Mouse (Mus musculus): Measurements from ENCODE around the gene Krt36. TPM values are rescaled to one million over a fixed set of nuclear protein-coding genes. Genes with fewer than 3 reads are reported as not detected.

The Krt36 gene
- total RNA-seq (2014; rRNA removed) (0.44 TPM in 1 of 2 replicates, not detected in the other), polyA plus RNA-seq (2015; fragmentation: Nextera tagmentation; extraction: Ambion mirVana) (not detected in 2 replicates)

GRCm38 (mm10) chr11:100105576-100106122 lies at the start of gene Krt36:
Krt36 (minus strand) TSS chr11:100105626.
- Histone ChIP-seq H3K4me2 (ENCODE audit: low read depth, low read length, poor library complexity, severe bottlenecking) (no peak within 1 kb of the TSS), H3K9me3 (ENCODE audit: low read length) (no peaks in the 10 kb centered on the region), H3K4me1 (ENCODE audit: insufficient read depth, low read length) (no peaks in the 10 kb centered on the region), H3K27me3 (ENCODE audit: insufficient read depth, low read length) (no peaks in the 10 kb centered on the region), H3K4me3 (ENCODE audit: low read depth, low read length) (no peak within 1 kb of the TSS), H3K27ac (ENCODE audit: low read depth, low read length) (no peak within 1 kb of the TSS), H3K9ac (replicated peaks; ENCODE audit: low read length, poor library complexity, severe bottlenecking) (no peak within 1 kb of the TSS), H3K36me3 (ENCODE audit: insufficient read depth, low read length) (no peaks in the 10 kb centered on the region)
- DNase-seq (ENCODE audit: low spot score), result no peak
- no peak for ATAC-seq (ENCODE audit: low FRiP score)
- 92% methylated on average over 6 of the region's 6 CpGs for WGBS
- no peak for TF ChIP-seq CTCF (IDR thresholded peaks at IDR 0.05)

DNA sequence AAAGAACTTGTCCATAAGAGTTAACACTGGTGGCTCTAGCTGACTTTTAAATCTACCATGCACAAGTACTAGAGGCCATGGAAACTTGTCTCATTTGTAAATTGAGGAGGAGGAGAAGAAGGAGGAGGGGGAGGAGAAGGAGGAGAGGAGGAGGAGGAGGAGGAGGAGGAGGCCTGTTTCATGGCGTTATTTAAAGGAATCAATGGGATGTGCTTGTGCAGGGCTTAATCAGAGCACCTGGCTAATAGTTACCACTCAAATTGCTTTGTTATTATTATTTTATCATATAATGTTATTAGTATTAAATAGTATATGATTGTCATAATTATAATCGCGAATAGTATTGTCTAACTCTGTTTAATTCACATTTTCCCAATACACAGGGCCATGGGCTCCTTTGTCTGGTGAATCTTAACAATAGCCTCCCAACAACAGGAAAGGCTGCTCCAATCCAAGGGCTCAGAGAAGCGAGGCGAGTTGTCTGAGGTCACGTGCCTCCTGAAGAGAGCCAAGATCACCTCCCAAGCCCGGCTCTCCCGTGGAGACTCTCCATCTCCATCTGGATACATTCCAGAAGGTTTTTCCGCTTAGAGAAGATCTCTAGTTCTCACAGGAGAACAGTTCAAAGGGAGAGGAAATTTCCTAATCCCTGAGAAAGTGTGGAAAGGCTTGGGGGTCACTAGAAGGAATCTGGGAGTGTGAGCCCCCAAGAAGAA lies 43.3 kb upstream of the Krt36 start, which contains the start of gene Krt19:
Gene Krt19, minus strand, starts transcription at position 51 of the 716 bp plus-strand sequence.
- Histone ChIP-seq H3K27me3 (ENCODE audit: insufficient read depth, low read length) (peaks cover 12% of the 10 kb centered on the region), H3K9ac (replicated peaks; ENCODE audit: low read length, poor library complexity, severe bottlenecking) (no peak within 1 kb of the TSS), H3K27ac (ENCODE audit: low read depth, low read length) (no peak within 1 kb of the TSS), H3K4me1 (ENCODE audit: insufficient read depth, low read length) (peaks cover 8% of the 10 kb centered on the region; the same call in 1 of the 2 replicates), H3K36me3 (ENCODE audit: insufficient read depth, low read length) (no peaks in the 10 kb centered on the region), H3K4me2 (ENCODE audit: low read depth, low read length, poor library complexity, severe bottlenecking) (no peak within 1 kb of the TSS), H3K9me3 (ENCODE audit: low read length) (no peaks in the 10 kb centered on the region), H3K4me3 (ENCODE audit: low read depth, low read length) (no peak within 1 kb of the TSS)
- ATAC-seq (ENCODE audit: low FRiP score) (no peak), DNase-seq (ENCODE audit: low spot score) (peak; percentile 46)
- 42% methylated on average over 9 of the region's 9 CpGs for WGBS
- no peak for TF ChIP-seq CTCF (IDR thresholded peaks at IDR 0.05)

DNA sequence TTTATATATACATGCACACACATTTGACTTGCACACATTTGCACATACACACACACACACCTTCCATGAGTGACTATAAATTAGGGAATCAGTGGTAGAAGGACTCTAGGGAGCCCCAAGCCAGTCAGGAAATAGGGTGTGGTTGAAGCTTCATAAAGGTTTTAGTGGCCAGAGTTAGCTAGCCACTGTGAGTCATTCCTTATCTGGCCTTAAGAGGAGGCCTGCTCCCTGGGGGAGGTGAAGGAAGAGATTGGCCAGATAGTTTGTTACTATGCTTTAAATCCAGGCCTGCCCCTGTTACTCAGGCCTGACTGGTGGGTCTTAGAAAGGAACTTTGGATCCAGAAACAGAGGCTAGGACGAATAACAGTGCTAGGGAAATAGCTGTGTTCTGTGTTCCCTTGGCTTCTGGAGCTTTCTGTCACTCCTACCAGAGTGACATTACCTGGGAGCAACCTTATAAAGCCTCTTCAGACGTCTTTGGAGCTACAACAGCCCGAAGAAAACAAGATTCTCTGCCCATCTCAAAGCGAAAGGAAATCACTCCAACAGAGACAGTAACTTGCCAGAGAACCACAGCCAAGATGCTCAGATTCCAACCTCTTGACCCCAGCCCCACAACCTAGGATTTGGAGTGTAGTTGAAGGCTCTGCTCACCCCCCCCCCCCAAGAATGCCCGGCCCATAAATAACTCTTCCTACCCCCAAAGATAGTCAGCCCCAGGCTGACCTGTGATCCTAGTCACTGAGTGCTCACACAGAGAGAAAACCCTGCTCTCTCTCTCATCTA lies 42.3 kb upstream of the Krt36 start:
- H3K36me3 ChIP-seq (ENCODE audit: insufficient read depth, low read length), result no peaks in the 10 kb centered on the region
- H3K4me3 ChIP-seq (ENCODE audit: low read depth, low read length), result no peak overlapping the region
- no peak for TF ChIP-seq CTCF (IDR thresholded peaks at IDR 0.05)
- no peak for DNase-seq (ENCODE audit: low spot score)
- 80% methylated on average over 5 of the region's 5 CpGs for WGBS
- H3K4me1 ChIP-seq (ENCODE audit: insufficient read depth, low read length), result peaks cover 8% of the 10 kb centered on the region; the same call in 1 of the 2 replicates
- H3K4me2 ChIP-seq (ENCODE audit: low read depth, low read length, poor library complexity, severe bottlenecking), result no peak overlapping the region
- no peaks in the 10 kb centered on the region for H3K9me3 ChIP-seq (ENCODE audit: low read length)
- ATAC-seq (ENCODE audit: low FRiP score), result no peak
- no peak overlapping the region for H3K27ac ChIP-seq (ENCODE audit: low read depth, low read length)
- H3K27me3 ChIP-seq (ENCODE audit: insufficient read depth, low read length), result peaks cover 12% of the 10 kb centered on the region
- no peak overlapping the region for H3K9ac ChIP-seq (replicated peaks; ENCODE audit: low read length, poor library complexity, severe bottlenecking)

DNA sequence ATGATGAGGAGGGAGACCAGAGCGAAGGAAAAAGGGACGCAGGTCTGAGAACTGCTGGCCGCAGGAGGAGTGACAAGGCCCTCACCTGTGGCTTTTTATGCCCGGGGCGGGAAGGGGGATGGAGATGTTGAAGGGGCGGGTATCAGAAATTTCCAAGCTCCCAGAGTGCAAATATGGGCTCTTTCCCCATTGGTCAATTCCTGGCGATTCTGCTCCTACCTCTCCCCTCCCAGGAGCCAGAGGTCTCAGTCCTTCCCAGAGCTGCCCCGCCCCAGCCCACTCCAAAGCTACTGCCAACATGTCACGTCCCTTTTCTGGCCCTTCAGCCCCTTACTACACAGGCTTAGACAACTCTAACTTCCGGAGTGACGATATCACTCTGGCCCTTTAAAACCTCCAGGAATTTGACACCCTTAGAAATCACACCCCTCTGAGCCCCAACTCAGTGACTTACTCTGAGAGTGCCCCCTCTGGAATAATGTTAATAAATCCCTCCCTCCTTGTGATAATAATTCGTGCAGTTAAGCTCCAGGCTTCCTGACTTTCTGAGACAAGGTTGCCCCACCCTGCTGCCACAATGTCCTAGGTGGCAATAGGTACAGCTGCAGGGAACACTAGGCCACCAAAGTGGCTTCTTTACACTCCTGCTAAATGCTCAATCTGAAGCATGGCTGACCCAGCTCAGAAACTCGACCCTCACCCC lies 40.6 kb upstream of the Krt36 start:
- WGBS, result 7% methylated on average over 12 of the region's 13 CpGs
- H3K4me3 ChIP-seq (ENCODE audit: low read depth, low read length), result peak overlapping the region; percentile 31

GRCm38 (mm10) chr11:100145104-100145503 lies 39.7 kb upstream of the Krt36 start:
- DNase-seq (ENCODE audit: low spot score), result no peak
- no peaks in the 10 kb centered on the region for H3K36me3 ChIP-seq (ENCODE audit: insufficient read depth, low read length)
- H3K4me3 ChIP-seq (ENCODE audit: low read depth, low read length), result peak overlapping the region; percentile 31
- H3K27ac ChIP-seq (ENCODE audit: low read depth, low read length), result no peak overlapping the region
- H3K9me3 ChIP-seq (ENCODE audit: low read length), result no peaks in the 10 kb centered on the region
- peaks cover 12% of the 10 kb centered on the region for H3K27me3 ChIP-seq (ENCODE audit: insufficient read depth, low read length)
- TF ChIP-seq CTCF (IDR thresholded peaks at IDR 0.05), result no peak
- WGBS, result 2% methylated on average over 20 of the region's 20 CpGs
- peaks cover 8% of the 10 kb centered on the region; the same call in 1 of the 2 replicates for H3K4me1 ChIP-seq (ENCODE audit: insufficient read depth, low read length)
- H3K9ac ChIP-seq (replicated peaks; ENCODE audit: low read length, poor library complexity, severe bottlenecking), result no peak overlapping the region
- no peak for ATAC-seq (ENCODE audit: low FRiP score)
- H3K4me2 ChIP-seq (ENCODE audit: low read depth, low read length, poor library complexity, severe bottlenecking), result peak overlapping the region; percentile 62

More for the DNA sequence above, 40.6 kb upstream of the Krt36 start:
- Histone ChIP-seq H3K9me3 (ENCODE audit: low read length) (no peaks in the 10 kb centered on the region), H3K4me1 (ENCODE audit: insufficient read depth, low read length) (peaks cover 8% of the 10 kb centered on the region; the same call in 1 of the 2 replicates), H3K27ac (ENCODE audit: low read depth, low read length) (no peak overlapping the region), H3K27me3 (ENCODE audit: insufficient read depth, low read length) (peaks cover 12% of the 10 kb centered on the region), H3K9ac (replicated peaks; ENCODE audit: low read length, poor library complexity, severe bottlenecking) (0 out of 2 replicates have a peak overlapping the region, but pooled peaks have one; percentile 29), H3K4me2 (ENCODE audit: low read depth, low read length, poor library complexity, severe bottlenecking) (peak overlapping the region; percentile 62), H3K36me3 (ENCODE audit: insufficient read depth, low read length) (no peaks in the 10 kb centered on the region)
- no peak for TF ChIP-seq CTCF (IDR thresholded peaks at IDR 0.05)
- DNase-seq (ENCODE audit: low spot score), result no peak
- no peak for ATAC-seq (ENCODE audit: low FRiP score)
